Mouse (Mus musculus) layer of hippocampus, postnatal 14 days (tissue): ENCODE measurements around the gene Thbs3. TPM values are rescaled to one million over a fixed set of nuclear protein-coding genes. Genes with fewer than 3 reads are reported as not detected.
A peak's percentile ranks its signal among the peaks of the same experiment; 100 is the strongest.

ENCODE experiments used
- DNase-seq, 2 experiments: peaks; one replicate each; pipeline ENCODE4 v3.0.0; 2021 to 2022; ENCODE audit warnings: low spot score in 2 of 2, mixed read lengths in 1 of 2
- total RNA-seq, 2 experiments: library from RNA; stranded (reverse); gene quantifications; 2 replicates each; pipeline ENCODE4 v1.2.3; 2021

Thbs3 gene
- total RNA-seq, 2 experiments from 2014 or later, result 32.1 to 40.1 TPM

GRCm38 (mm10) chr3:89226900-89227299 lies 11.9 kb downstream of the Thbs3 start, which contains the start of gene Mtx1:
Gene Mtx1, minus strand, starts transcription at chr3:89227088.
- no peak for DNase-seq

GRCm38 (mm10) chr3:89227307-89228179 lies 12.6 kb downstream of the Thbs3 start:
- DNase-seq, result peak; percentile 90 to 96

- DNase-seq, result peak; percentile 83 to 87
Observed at GRCm38 (mm10) chr3:89228180-89228549, 13.2 kb downstream of the Thbs3 start.

- DNase-seq, result no peak
Observed at GRCm38 (mm10) chr3:89228836-89229235, 13.9 kb downstream of the Thbs3 start, which contains the start of gene Muc1. Gene Muc1, plus strand, starts transcription at chr3:89229057.

- no peak for DNase-seq
Observed at GRCm38 (mm10) chr3:89229276-89229675, 14.3 kb downstream of the Thbs3 start.

GRCm38 (mm10) chr3:89230561-89230960 lies 15.6 kb downstream of the Thbs3 start:
- no peak for DNase-seq

GRCm38 (mm10) chr3:89231345-89231744 lies 16.4 kb downstream of the Thbs3 start:
- no peak for DNase-seq

GRCm38 (mm10) chr3:89231772-89232275 lies 16.8 kb downstream of the Thbs3 start:
- DNase-seq, result no peak

GRCm38 (mm10) chr3:89232614-89233013 lies 17.6 kb downstream of the Thbs3 start:
- DNase-seq, result no peak

GRCm38 (mm10) chr3:89233562-89234110 lies 18.7 kb downstream of the Thbs3 start:
- no peak for DNase-seq

- no peak for DNase-seq
Observed at GRCm38 (mm10) chr3:89236516-89236915, 21.5 kb downstream of the Thbs3 start.

- no peak for DNase-seq
Observed at GRCm38 (mm10) chr3:89237682-89238081, 22.7 kb downstream of the Thbs3 start.

- no peak for DNase-seq
Observed at GRCm38 (mm10) chr3:89238494-89238893, 23.5 kb downstream of the Thbs3 start.

GRCm38 (mm10) chr3:89242331-89242895 lies 27.4 kb downstream of the Thbs3 start:
- no peak for DNase-seq

GRCm38 (mm10) chr3:89243609-89244008 lies 28.6 kb downstream of the Thbs3 start:
- no peak for DNase-seq

- DNase-seq, result no peak
Observed at GRCm38 (mm10) chr3:89244158-89244981, 29.4 kb downstream of the Thbs3 start.

GRCm38 (mm10) chr3:89244982-89245687 lies 30.2 kb downstream of the Thbs3 start:
- peak; percentile 73 to 81 for DNase-seq

- peak; percentile 64 to 85 for DNase-seq
Observed at GRCm38 (mm10) chr3:89245688-89246171, 30.8 kb downstream of the Thbs3 start, which contains the start of gene Krtcap2. Gene Krtcap2, plus strand, starts transcription at chr3:89245966.

GRCm38 (mm10) chr3:89246261-89247100 lies 31.5 kb downstream of the Thbs3 start, which contains the start of gene Trim46:
Gene Trim46, minus strand, starts transcription at chr3:89246309.
- DNase-seq, result peak; percentile 87 to 93
